Mouse (Mus musculus) urinary bladder, postnatal 25 days (tissue): ENCODE results near the gene Prmt6.
A peak's percentile ranks its signal among the peaks of the same experiment; 100 is the strongest.

ENCODE experiments used
- DNase-seq: peaks from one replicate; pipeline ENCODE4 v3.0.0; 2022; ENCODE audit warnings: low spot score

The Prmt6 gene

GRCm38 (mm10) chr3:110250839-110251700 lies at the start of gene Prmt6:
Gene Prmt6, minus strand, starts transcription at chr3:110250998.
- peak; percentile 86 for DNase-seq

- DNase-seq, result no peak
These were observed 39.8 kb upstream of the Prmt6 start for GRCm38 (mm10) chr3:110290485-110291045.

- DNase-seq, result no peak
These were observed 31.9 kb upstream of the Prmt6 start for GRCm38 (mm10) chr3:110282651-110283050.

DNA sequence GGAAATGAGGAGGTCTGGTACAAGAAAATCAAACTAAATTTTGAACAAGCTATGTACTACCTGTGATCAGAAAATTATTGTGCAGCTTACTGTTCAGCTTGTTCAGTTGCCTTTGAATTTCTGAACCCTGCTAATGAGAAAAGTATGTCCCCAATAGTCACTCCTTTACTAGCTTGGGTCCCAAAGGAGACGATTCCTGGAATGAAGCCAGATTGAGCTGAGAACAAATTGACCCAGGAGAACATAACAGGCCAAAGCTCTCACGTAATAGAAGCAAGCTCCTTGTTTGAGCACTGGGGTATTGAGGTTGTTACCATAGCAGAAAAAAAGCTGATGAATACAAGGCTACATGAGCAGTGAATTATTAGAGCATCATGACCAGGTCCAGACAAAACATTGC lies 17.0 kb upstream of the Prmt6 start:
- DNase-seq, result no peak

GRCm38 (mm10) chr3:110253105-110253504 lies 2.3 kb upstream of the Prmt6 start:
- no peak for DNase-seq

- DNase-seq, result peak; percentile 63
These were observed 633 bp downstream of the Prmt6 start for GRCm38 (mm10) chr3:110249891-110250838.

- no peak for DNase-seq
These were observed 13.9 kb downstream of the Prmt6 start for GRCm38 (mm10) chr3:110236819-110237463.
